ENCODE assay signal across 16 mouse cellular contexts in the genomic region with DNA sequence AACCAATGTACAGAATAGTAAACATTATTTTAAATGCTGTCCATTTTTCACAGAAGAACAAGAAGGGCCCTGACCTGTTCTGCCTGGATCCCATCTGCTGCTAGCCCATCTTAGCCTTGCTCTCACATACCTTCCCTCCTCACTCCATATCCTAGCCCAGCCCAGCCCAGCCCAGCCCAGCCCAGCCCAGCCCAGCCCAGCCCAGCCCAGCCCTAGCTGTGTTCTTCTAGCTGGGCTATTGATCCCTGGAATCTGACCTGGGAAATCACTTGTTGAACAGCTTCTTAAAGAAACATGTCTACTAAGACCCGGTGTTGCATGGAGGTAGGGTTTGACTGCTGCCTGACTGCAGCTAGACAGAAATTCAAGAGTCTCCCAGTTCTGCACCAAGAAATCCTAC. TPM values are rescaled to one million over a fixed set of nuclear protein-coding genes. Genes with fewer than 3 reads are reported as not detected.
"Had no signal": no experiment of that assay in that cellular context is flagged by ENCODE, and none has a peak within 500 bp of the region (broad histone marks: within the 10 kb centered on the region; RNA-seq: fewer than 3 reads in every experiment).

No protein-coding gene starts in this region.

- H3K9me3 ChIP-seq: lung, embryonic 15.5 days; megakaryocyte, embryonic 14.5 days; midbrain, embryonic 13.5 days; midbrain, embryonic 15.5 days; neural tube, embryonic 12.5 days had no signal

- H3K4me3 ChIP-seq: lung, embryonic 15.5 days; megakaryocyte, embryonic 14.5 days; midbrain, embryonic 13.5 days; midbrain, embryonic 15.5 days; neural tube, embryonic 12.5 days had no signal

- H3K4me2 ChIP-seq: lung, embryonic 15.5 days; midbrain, embryonic 11.5 days; midbrain, embryonic 13.5 days; midbrain, embryonic 15.5 days; neural tube, embryonic 12.5 days had no signal

- H3K27me3 ChIP-seq: lung, embryonic 15.5 days; midbrain, embryonic 13.5 days; midbrain, embryonic 15.5 days; neural tube, embryonic 12.5 days had no signal

- H3K27ac ChIP-seq: lung, embryonic 15.5 days; macrophage; midbrain, embryonic 13.5 days; midbrain, embryonic 15.5 days; neural tube, embryonic 12.5 days had no signal

- H3K4me1 ChIP-seq: lung, embryonic 15.5 days; megakaryocyte, embryonic 14.5 days; midbrain, embryonic 13.5 days; midbrain, embryonic 15.5 days; neural tube, embryonic 12.5 days had no signal

- H3K36me3 ChIP-seq: lung, embryonic 15.5 days; midbrain, embryonic 13.5 days; midbrain, embryonic 15.5 days; neural tube, embryonic 12.5 days had no signal

- ATAC-seq: liver, postnatal 0 days; lung, postnatal 0 days; midbrain, embryonic 13.5 days; midbrain, embryonic 15.5 days had no signal

- DNase-seq: liver, postnatal 0 days; spleen, adult 18-20 months; thymus, adult 2 months; thymus, postnatal 25 days; thymus, postnatal 4 days had no signal

- H3K9ac ChIP-seq: liver, postnatal 0 days; lung, embryonic 15.5 days; midbrain, embryonic 13.5 days; midbrain, embryonic 15.5 days; neural tube, embryonic 12.5 days had no signal

RNA-seq across cellular contexts. Expression of a gene that starts 0.5 kb away (rescaled TPM):
- polyA plus RNA-seq: liver, postnatal 0 days; lung, embryonic 15.5 days; lung, postnatal 0 days; macrophage; midbrain, embryonic 11.5 days; midbrain, embryonic 13.5 days; midbrain, embryonic 15.5 days; neural tube, embryonic 12.5 days; neural tube, embryonic 14.5 days had no signal

RNA-seq across cellular contexts. Expression of a gene that starts 27.2 kb away (rescaled TPM):
- polyA plus RNA-seq: lung, embryonic 15.5 days; macrophage; stomach, embryonic 14.5 days had no signal

RNA-seq across cellular contexts. Expression of a gene that starts 37.1 kb away (rescaled TPM):
- polyA plus RNA-seq: liver, postnatal 0 days; lung, embryonic 15.5 days; lung, postnatal 0 days; macrophage; midbrain, embryonic 11.5 days; midbrain, postnatal 0 days; neural tube, embryonic 12.5 days; stomach, embryonic 14.5 days; thymus, adult 2 months had no signal
